Mouse (Mus musculus) kidney, adult 2 months (tissue): ENCODE results near the gene Lmtk2. TPM values are rescaled to one million over a fixed set of nuclear protein-coding genes. Genes with fewer than 3 reads are reported as not detected.

Source experiments
- DNase-seq: peaks from one replicate; pipeline ENCODE4 v3.0.0; 2021
- H3K27ac ChIP-seq: fragments of 200-500 bp; 2 replicates; pipeline ENCODE4 v1.5.1; 2012; ENCODE audit warnings: low read depth, low read length, control low read depth, inconsistent platforms; ENCODE audit not compliant: insufficient read depth
- H3K27me3 ChIP-seq: fragments of 200-500 bp; replicated peaks from 2 replicates; pipeline ENCODE4 v1.6.1; 2012; ENCODE audit warnings: mild to moderate bottlenecking, moderate library complexity, low read length, inconsistent platforms; ENCODE audit not compliant: control insufficient read depth, insufficient read depth
- H3K36me3 ChIP-seq: fragments of 200-500 bp; 2 replicates; pipeline ENCODE4 v1.6.1; 2012; ENCODE audit warnings: mild to moderate bottlenecking, moderate library complexity, low read length, inconsistent platforms; ENCODE audit not compliant: control insufficient read depth, insufficient read depth
- H3K4me1 ChIP-seq: fragments of 200-500 bp; 2 replicates; pipeline ENCODE4 v1.6.1; 2011; ENCODE audit warnings: low read length; ENCODE audit not compliant: control insufficient read depth, insufficient read depth
- H3K4me3 ChIP-seq: fragments of 200-500 bp; 2 replicates; pipeline ENCODE4 v1.5.1; 2011; ENCODE audit warnings: mild to moderate bottlenecking, low read depth, low read length, control low read depth; ENCODE audit not compliant: insufficient read depth
- CTCF ChIP-seq: fragments of 200-500 bp; conservative IDR thresholded peaks from 2 replicates; pipeline ENCODE4 v1.5.1; 2011; ENCODE audit warnings: low read depth, mild to moderate bottlenecking, control low read depth, low read length, moderate library complexity, mixed read lengths; ENCODE audit not compliant: insufficient read depth, insufficient read length
- POLR2A ChIP-seq: fragments of 200-500 bp; IDR thresholded peaks from one replicate; pipeline ENCODE4 v1.6.1; 2011; ENCODE audit warnings: low read depth, low read length, control low read depth
- WGBS: fragments of 180-500 bp; shearing (Covaris S2); methylation state at CpG from one replicate; pipeline ENCODE4 v1.1.7; 2018; 5-methylcytosine and 5-hydroxymethylcytosine counted together
- polyA plus RNA-seq: library from polyadenylated mRNA; depleted of rRNA; stranded (reverse); fragments of >200 nt; gene quantifications from 2 replicates; pipeline ENCODE4 v1.2.3, GENCODE M21; 2012

The Lmtk2 gene
- polyA plus RNA-seq, 1 experiment: 30.6 TPM

DNA sequence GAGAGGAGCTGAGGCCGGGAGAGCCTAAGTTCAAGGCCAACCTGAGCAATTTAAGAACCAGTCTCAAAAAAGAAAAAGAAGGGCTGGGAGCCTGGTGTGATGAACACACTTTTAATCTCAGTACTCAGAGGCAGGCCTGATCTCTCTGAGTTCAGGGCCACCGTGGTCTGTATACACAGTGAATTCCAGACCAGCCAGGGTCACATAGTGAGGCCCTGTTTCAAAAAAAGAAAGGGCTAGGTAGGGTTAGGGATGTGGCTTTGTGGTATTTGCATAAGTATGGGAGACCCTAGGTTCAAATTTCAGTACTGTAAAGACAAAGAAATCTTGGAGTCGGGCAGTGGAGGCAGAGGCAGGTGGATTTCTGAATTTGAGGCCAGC is 5.9 kb downstream of the Lmtk2 start:
- TF ChIP-seq CTCF: no peak
- TF ChIP-seq POLR2A: no peak
- Histone ChIP-seq H3K27me3 (no peaks in the 10 kb centered on the region), H3K4me3 (no peak overlapping the region), H3K27ac (no peak overlapping the region), H3K36me3 (no peaks in the 10 kb centered on the region), H3K4me1 (no peaks in the 10 kb centered on the region)
- no peak for DNase-seq
- 72% methylated on average over 3 of the region's 3 CpGs for WGBS

DNA sequence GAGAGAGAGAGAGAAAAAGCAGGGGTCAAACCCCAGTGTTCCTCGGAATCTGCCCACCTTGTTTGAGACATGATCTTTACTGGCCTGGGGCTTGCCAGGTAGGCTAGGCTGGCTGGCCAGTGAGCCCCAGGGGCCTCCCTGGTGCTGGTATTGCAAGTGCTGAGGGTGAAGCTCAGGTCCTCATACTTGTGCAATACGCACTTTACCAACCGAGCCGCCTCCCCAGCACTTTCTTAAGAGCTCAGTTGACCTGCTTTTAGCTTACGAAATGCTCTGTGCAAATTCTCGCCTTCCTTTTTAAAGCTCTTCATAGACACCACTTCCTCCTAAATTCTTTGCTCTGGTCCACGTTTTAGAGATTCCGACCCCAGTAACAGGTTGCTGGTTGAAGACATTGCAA is 9.0 kb downstream of the Lmtk2 start:
- Histone ChIP-seq H3K27me3 (no peaks in the 10 kb centered on the region), H3K27ac (no peak overlapping the region), H3K36me3 (no peaks in the 10 kb centered on the region), H3K4me3 (no peak overlapping the region), H3K4me1 (no peaks in the 10 kb centered on the region)
- 90% methylated on average over 8 of the region's 8 CpGs for WGBS
- no peak for DNase-seq
- no peak for TF ChIP-seq POLR2A
- TF ChIP-seq CTCF: no peak

DNA sequence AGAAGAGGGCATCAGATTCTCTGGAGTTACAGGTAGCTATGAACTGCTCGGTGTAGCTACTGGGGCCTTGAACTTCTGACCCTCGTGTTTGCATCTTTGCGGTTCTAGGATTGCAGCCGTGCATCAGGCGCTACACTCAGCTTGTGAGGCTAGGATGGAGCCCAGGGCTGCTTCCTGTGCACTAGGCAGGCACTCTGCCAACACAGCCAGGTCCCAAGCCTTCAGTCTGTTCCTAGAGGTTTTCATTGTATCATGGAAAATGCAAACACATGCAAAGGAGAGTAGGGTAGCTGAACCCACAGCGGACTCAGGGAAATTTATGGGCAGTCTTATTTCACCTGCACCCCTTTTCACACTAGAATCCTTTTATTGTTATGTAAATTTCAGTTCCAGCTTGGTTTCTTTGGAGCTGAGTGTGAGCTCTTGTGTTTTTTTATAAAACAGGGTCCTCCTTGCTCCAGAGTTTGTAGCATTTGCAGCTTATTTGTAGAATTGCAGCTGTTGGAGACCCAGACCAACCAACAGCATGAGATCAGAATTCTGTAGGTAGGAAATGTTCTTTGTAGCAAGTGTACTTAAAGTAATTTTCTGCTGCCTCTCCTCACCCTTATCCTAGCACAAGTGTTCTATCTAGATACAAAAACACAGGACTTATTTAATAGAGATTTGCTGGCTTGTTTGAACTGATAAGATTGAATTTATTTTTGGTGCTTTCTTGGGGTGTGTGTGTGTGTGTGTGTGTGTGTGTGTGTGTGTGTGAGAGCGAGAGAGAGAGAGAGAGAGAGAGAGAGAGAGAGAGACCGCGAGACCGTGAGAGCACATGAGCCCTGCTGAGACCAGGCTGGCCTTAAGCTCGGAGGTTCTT is 12.6 kb downstream of the Lmtk2 start:
- no peaks in the 10 kb centered on the region for H3K4me1 ChIP-seq
- TF ChIP-seq POLR2A (no peak), CTCF (no peak)
- 68% methylated on average over 11 of the region's 11 CpGs for WGBS
- H3K27me3 ChIP-seq: no peaks in the 10 kb centered on the region
- H3K27ac ChIP-seq: no peak overlapping the region
- DNase-seq: peak; percentile 21
- H3K4me3 ChIP-seq: no peak overlapping the region
- no peaks in the 10 kb centered on the region for H3K36me3 ChIP-seq

DNA sequence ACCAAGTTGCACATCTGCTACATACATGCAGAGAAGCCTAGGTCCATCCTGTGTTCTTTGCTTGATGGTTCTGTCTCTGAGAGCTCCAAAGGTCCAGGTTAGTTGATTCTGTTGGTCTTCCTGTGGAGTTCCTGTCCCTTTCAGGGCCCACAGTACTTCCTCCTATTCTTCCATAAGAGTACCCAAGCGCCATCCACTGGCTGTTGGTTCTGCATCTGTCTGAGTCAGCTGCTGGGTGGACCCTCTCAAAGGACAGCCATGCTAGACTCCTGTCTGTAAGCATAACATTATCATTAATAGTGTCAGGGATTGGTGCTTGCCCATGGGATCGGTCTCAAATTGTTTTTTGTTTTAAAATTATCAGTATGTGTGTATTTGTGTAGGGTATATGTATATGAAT is 13.8 kb downstream of the Lmtk2 start:
- Histone ChIP-seq H3K27ac (no peak overlapping the region), H3K36me3 (no peaks in the 10 kb centered on the region)

DNA sequence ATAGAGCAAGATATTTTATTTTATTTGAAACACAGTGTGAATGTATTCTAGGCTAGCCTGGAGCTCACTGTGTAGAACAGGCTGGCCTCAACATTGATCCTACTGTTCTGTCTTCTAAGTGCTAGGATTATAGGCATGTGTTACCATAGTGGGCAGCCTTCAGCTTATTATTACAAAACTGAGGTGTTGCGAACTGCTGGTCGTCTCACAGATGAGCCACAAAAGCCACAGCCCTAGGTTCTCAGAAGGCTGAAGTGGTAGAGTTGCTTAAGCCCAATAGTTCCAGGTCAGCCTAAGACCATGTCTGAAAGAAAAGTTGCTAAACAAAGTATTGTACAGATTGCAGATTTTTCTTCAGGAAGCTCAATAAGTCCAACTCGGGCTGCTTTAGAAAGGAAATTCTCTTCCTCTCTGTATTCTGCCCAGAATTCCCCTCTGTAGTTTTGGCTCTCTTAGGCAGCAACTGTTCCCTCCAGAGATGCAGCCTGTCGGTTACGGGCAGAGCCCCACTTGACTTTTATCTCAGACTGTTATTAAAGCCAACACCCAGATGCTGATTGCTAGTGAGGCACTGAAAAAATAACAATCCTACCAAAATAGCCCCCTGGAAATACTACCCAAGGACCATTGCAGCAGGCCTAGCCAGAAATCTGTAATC is 14.9 kb downstream of the Lmtk2 start:
- Histone ChIP-seq H3K4me1 (no peaks in the 10 kb centered on the region), H3K27ac (no peak overlapping the region), H3K4me3 (no peak overlapping the region), H3K27me3 (no peaks in the 10 kb centered on the region), H3K36me3 (no peaks in the 10 kb centered on the region)
- WGBS: 68% methylated on average over 5 of the region's 5 CpGs
- no peak for DNase-seq
- TF ChIP-seq CTCF (no peak), POLR2A (no peak)

More for the DNA sequence above, 13.8 kb downstream of the Lmtk2 start:
- TF ChIP-seq POLR2A (no peak), CTCF (peak; percentile 14; the same call in 1 of the 2 replicates)
- DNase-seq: no peak
- Histone ChIP-seq H3K4me1 (no peaks in the 10 kb centered on the region), H3K27me3 (no peaks in the 10 kb centered on the region), H3K4me3 (no peak overlapping the region)
- WGBS: 87% methylated on average over 2 of the region's 2 CpGs

DNA sequence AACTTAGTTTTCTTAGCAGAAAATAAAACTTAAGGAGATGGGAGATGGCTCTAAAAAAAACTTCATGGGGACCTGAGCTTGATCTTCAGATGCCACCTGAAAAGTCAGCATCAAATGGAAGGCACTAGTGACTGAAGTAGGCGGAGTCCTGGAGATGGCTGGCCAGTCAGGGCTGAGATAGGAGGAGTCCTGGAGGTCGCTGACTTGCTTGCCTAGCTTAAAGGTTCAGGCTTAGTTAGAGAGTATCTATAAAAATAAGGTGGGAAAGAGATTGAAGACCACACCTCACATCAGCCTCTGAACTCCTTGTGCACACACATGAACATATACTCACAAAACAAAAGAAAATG is 15.4 kb downstream of the Lmtk2 start:
- Histone ChIP-seq H3K4me3 (no peak overlapping the region), H3K36me3 (no peaks in the 10 kb centered on the region), H3K27ac (no peak overlapping the region), H3K4me1 (no peaks in the 10 kb centered on the region), H3K27me3 (no peaks in the 10 kb centered on the region)
- 80% methylated on average over 2 of the region's 2 CpGs for WGBS
- DNase-seq: no peak
- TF ChIP-seq POLR2A (no peak), CTCF (no peak)

DNA sequence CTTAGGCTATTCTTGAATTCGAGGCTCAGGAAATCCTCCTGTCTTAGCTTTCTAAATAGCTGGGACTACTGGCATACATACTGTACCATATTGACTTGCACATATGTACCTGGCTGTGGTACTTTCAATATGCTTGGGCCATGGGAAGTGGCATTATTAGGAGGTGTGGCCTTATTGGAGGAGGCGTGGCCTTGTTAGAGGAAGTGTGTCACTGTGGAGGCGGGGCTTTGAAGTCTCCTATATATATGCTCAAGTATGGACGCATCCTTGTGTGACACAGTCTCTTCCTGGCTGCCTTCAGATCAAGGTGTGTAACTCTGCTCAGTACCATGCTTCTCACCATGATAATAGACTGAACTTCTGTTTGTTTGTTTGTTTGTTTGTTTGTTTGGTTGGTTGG is 18.0 kb downstream of the Lmtk2 start:
- DNase-seq: no peak
- no peaks in the 10 kb centered on the region for H3K36me3 ChIP-seq
- no peak overlapping the region for H3K4me3 ChIP-seq
- H3K4me1 ChIP-seq: no peaks in the 10 kb centered on the region
- H3K27me3 ChIP-seq: no peaks in the 10 kb centered on the region
- no peak overlapping the region for H3K27ac ChIP-seq
- TF ChIP-seq POLR2A (no peak), CTCF (no peak)
- WGBS: 96% methylated on average over 4 of the region's 4 CpGs
